Mouse (Mus musculus) MEL-GATA-1-ER (cell line): ENCODE results near the gene Gm49369.
"Not testable (repeated sequence)": the region's sequence is repeated elsewhere in the genome, so short reads cannot be mapped to it uniquely, and the experiment has no call there.

ENCODE experiments used
- DNase-seq: peaks from one replicate; pipeline ENCODE4 v3.0.0-alpha.2; 2012; ENCODE audit warnings: low read depth; ENCODE audit errors: extremely low read depth

Gm49369 gene

GRCm38 (mm10) chr7:142371768-142372661 is 10.5 kb downstream of the Gm49369 start:
- no peak for DNase-seq

DNA sequence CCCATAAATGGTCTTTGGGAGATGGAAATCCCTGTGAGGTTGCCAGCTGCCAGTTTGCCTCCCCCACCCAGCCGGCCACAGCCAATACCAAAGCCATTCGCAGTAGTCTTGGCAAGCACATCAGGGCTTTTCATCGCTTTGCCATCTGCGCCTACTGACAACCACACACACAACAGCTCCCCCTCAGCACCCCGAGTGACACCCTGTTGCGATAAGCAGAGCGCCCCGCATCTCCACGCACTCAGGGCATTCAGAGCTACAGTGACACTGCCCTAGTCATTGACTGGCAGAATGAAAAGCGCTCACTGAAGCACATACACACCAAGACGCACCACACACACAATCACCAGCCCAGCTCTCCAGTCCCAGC is 11.1 kb downstream of the Gm49369 start:
- DNase-seq, result no peak

GRCm38 (mm10) chr7:142370937-142371336 is 11.5 kb downstream of the Gm49369 start:
- DNase-seq, result no peak

- no peak for DNase-seq
Measured at GRCm38 (mm10) chr7:142369820-142370219, 12.6 kb downstream of the Gm49369 start.

DNA sequence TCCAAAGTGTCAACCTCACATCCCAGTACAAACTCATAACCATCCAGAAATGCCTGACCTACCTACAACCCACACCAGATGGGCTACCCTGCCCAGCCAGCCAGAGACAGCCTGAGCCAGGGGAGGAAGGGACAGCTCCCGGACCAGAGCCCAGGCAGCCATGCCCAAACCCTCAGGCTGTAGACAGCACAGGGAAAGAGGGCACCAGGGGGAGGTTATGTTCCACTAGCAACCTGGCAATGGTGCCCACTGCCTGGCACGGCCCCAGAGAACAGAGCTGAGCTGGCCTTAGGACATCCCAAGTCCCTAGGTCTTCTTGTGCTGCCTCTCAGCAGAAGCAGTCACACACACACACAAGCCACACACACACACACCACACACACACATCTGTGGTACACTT is 13.6 kb downstream of the Gm49369 start:
- DNase-seq, result no peak

DNA sequence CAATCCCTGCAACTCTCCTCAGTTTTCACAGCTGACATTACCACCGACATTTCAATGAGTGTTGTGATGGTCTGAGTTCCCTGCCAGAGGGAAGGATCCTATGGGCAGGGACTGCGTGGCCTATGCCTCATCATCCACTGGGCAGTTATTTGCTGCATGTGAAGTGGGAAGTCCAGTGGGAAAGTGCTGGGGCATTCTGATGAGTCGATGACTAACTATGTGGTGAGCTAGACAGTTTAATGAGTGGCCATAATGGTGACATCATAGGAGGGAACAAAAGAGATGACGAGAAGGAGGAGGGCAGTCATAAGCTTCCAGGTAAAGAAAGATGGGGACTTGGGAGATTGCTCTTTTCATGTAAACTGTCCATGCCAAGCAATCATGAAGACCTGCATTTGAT is 19.4 kb downstream of the Gm49369 start:
- no peak for DNase-seq

DNA sequence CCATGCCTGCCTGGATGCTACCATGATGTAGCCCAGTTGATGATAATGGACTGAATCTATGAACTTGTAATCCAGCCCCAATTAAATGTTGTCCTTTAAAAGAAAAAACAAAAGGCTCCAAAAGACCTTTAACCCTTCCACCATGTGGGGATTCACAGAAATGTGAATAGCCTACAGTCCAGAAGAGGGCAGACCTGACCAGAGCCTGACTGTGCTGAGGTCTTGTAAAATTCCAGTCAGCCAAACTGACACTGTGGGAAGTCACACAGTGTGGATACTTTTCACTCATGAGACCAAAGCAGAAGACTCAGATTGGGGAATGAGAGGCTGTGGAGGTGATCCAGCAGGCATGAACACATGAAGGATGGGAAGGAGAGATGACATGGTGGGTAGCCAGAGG is 21.7 kb downstream of the Gm49369 start:
- DNase-seq, result no peak

GRCm38 (mm10) chr7:142359129-142359528 is 23.3 kb downstream of the Gm49369 start:
- no peak for DNase-seq

- no peak for DNase-seq
Measured at GRCm38 (mm10) chr7:142357566-142357965, 24.9 kb downstream of the Gm49369 start.

DNA sequence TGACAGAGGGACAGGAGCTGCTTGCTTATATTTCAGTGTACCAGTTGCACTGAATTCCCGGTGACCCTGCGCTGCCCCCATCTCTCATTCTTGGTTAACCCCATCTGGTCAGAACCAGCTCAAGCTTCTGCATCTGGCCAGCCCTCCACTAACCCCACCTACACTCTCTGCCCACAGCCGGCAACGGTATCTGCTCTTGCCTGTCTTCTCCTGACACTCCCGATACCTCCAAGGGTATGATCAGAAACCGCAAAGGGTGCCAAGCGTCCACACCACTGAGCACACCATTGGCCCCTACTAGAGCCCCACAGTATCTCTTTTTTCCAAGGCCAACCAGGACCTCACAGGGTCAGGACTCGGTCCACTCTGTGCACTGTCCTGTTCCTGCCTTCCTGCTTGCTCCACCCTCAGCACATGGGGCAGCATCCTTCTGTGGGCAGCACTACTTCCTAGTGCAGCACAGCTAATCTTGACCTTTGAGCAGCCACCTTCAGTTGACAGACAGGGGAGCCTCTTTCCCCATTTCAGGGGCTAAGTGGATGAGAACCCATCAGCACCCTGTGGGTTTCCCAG is 27.7 kb downstream of the Gm49369 start:
- DNase-seq, result no peak

DNA sequence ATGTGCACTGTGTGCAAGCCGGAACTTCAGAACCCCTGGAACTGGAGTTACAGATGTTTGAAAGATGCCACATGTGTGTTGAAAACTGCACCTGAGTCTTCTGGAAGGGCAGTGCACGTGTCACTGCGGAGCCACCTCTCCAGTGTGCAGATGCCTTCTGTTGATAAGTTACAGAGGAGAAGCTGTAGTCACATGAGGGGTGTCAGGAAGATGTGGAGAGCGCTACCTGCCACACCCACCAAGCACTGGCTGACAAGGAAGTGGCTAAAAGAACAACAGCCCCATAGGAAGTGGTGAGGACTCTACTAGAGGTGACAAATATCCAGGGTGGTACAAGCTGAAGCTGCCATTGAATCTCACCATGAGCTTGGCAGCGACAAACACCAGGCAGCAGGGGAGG is 28.6 kb downstream of the Gm49369 start:
- DNase-seq, result peak; percentile 63

DNA sequence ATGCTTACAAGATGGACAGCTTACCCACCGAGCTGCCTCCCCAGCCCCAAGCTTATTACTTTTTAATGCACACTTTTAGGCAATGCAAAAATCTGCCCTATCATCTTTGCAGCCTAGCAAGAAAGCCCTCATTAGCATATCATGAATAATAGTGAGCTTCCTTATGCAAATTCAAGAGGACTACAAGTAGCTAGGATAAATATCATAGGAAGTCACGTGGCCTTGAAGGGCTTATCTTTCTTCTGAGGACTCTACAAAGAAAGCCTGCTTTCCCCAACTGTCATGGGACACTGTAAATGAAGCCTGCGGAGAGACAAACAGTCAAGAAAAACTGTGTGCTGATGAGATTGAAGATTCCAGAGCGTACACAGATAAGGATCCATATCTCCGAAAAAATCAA is 30.9 kb downstream of the Gm49369 start:
- peak; percentile 39 for DNase-seq

- no peak for DNase-seq
Measured at GRCm38 (mm10) chr7:142349308-142349961, 33.0 kb downstream of the Gm49369 start.

GRCm38 (mm10) chr7:142347542-142347941 is 34.9 kb downstream of the Gm49369 start:
- no peak for DNase-seq

DNA sequence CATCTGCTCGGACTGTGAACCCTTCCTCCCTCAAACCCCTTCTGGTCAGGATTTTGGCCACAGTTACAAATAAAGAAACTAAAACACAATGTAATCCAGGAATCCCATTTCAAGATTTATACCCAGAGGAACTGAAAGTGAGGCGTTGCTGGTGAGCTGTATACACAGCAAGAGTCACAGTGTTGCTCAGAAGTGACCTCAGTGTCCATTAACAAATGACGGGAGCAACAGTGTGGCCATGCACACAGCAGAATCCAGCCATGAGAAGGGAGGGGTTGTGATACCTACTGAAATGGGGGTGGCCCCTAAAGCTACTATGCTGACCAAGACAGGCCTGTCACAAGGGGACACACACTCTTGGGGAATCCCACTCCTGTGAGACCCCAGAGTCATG is 40.2 kb downstream of the Gm49369 start:
- DNase-seq, result no peak

GRCm38 (mm10) chr7:142341564-142342246 is 40.8 kb downstream of the Gm49369 start:
- no peak for DNase-seq

- DNase-seq, result peak; percentile 54
Measured at GRCm38 (mm10) chr7:142340269-142340970, 42.0 kb downstream of the Gm49369 start.

DNA sequence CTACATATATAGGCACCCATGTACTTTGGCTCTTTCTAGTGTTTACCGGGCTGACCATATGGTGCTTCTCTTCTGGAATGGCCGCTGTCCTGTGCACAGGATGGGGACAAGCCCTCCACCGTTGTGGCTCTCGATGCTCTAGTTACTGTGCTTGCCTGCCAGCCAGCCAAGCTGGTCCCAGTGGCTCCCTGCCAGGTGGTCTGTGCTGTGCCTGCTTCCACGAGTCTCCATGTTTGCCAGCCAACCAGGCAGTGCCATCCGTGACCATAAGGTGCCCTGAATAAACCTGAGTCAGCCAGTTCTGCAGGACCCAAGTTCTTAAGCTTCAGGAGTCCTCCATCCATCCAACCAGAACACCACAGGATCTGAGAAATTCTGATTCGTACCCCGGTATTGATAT is 47.3 kb downstream of the Gm49369 start:
- DNase-seq, result no peak

- peak; percentile 57 for DNase-seq
Measured at GRCm38 (mm10) chr7:142334246-142334645, 48.2 kb downstream of the Gm49369 start.

- DNase-seq, result not testable (repeated sequence)
Measured at GRCm38 (mm10) chr7:142332741-142333140, 49.7 kb downstream of the Gm49369 start.

DNA sequence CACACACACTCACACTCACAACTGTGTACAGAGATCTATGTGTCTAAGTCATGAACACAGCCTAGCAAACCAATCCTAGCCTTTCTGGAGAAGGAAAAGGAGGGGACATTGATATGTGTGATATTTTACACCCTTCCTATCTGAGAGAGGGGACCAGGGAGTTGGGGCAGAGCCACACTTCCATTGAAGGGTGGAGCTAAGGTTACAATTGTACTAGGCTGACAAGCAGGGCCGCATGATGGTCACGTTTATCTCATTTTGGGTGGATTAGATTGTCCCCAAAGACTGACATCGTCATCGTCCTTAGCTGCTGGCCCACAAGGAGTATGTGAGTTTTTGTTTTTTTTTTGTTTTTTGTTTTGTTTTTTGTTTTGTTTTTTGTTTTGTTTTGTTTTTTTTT is 51.2 kb downstream of the Gm49369 start:
- DNase-seq, result no peak
